Mouse (Mus musculus) central nervous system, embryonic 18 days (tissue): Measurements from ENCODE around the gene Atp5f1. TPM values are rescaled to one million over a fixed set of nuclear protein-coding genes. Genes with fewer than 3 reads are reported as not detected.

Source experiments
- polyA plus RNA-seq: library from polyadenylated mRNA; depleted of rRNA; stranded (reverse); fragments of >200 nt; gene quantifications from 2 replicates; pipeline ENCODE4 v1.2.3, GENCODE M21; 2012; rRNA removed

Gene Atp5f1
- 296 and 318 TPM in 2 replicates for polyA plus RNA-seq

DNA sequence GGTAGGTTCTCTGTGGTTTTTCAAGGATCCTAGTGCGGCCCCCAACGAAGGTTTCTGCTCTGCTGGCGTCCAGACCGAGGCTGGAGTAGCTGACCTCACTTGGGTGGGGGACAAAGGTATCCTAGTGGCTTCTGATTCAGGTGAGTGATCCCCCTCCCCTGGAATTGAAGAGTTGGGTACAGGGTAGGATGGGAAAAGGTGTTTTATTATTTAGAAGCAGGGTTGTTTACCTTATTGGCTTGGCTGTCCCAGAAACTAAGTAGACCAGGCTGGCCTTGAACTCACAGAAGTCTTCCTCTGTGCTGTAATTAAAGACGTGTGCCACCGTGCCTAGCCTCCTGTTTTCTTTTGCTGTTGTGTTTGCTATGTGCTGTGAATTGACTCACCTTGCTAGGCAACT is at the start of gene Atp5f1:
TSS of gene Atp5f1 (minus strand) at position 101 of the 400 bp plus-strand sequence.

GRCm38 (mm10) chr3:105973411-105973810 is 13.5 kb upstream of the Atp5f1 start, which contains the start of gene Ovgp1:
Ovgp1 (plus strand) TSS chr3:105973711.

GRCm38 (mm10) chr3:105958974-105959580 is 822 bp downstream of the Atp5f1 start, which contains the start of gene Wdr77:
Wdr77 (plus strand) TSS chr3:105959369.

DNA sequence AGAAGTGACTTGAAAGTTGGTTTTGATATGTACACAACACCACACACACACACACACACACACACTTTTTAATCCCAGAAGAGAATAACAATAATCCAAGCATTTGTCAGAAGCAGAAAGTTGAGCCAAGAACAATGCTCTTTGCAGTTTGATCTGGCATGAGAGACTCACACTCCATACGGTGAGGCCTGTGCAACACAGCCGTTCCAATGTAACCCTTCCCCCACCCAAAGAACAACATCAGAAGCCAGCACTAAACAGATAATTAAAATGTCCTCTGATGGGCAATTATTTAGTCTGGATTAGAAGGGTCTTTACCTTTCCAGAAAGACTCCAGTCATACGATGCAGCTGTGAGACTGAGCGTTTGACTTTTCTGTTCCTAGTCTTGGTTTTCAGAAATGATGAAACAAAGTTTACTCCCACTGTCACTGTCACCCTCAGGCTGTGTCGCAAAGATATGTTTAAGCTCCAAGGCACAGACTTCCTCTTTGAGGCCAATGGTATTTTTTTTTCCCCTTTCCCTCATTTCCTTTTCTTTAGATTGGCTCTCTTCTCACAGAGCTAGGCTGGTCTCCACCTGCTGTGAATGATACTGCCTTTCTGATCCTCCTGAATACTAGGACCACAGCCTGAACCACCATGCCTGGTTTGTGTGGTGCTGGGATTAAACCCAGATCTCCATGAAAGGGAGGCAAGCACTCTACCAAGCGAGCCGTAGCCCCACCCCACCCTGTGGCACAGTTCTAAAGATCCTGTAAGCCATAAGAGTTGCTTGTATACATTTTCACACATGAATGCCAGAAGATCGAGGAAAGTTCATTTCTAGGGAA is 27.4 kb downstream of the Atp5f1 start, which contains the start of gene I830077J02Rik:
TSS of gene I830077J02Rik (minus strand) at position 425 of the 832 bp plus-strand sequence.

Other genes with a start within 250 kb of the Atp5f1 start
- 41.1 and 49.6 TPM in 2 replicates for gene Rap1a, start 158.8 kb downstream of the Atp5f1 start, polyA plus RNA-seq
- gene Adora3, start 89.2 kb downstream of the Atp5f1 start, polyA plus RNA-seq = 0.19 TPM in 2 replicates
- gene Tmigd3, start 89.2 kb downstream of the Atp5f1 start, polyA plus RNA-seq = 0.16 TPM in 1 of 2 replicates, not detected in the other
- gene I830077J02Rik, start 27.4 kb downstream of the Atp5f1 start, polyA plus RNA-seq = 0.31 and 0.49 TPM in 2 replicates
- gene Wdr77, start 730 bp downstream of the Atp5f1 start, polyA plus RNA-seq = 67.9 and 71.0 TPM in 2 replicates
- gene Ovgp1, start 13.6 kb upstream of the Atp5f1 start, polyA plus RNA-seq = 15.0 and 15.8 TPM in 2 replicates
- gene Pifo, start 54.5 kb upstream of the Atp5f1 start, polyA plus RNA-seq = 3.6 and 5.9 TPM in 2 replicates
- 0.07 and 0.08 TPM in 2 replicates for gene Chil5, start 72.7 kb upstream of the Atp5f1 start, polyA plus RNA-seq
- 2.9 and 3.4 TPM in 2 replicates for gene Chia1, start 153.1 kb upstream of the Atp5f1 start, polyA plus RNA-seq
- 0.09 TPM in 1 of 2 replicates, not detected in the other for gene Chil3, start 207.5 kb upstream of the Atp5f1 start, polyA plus RNA-seq